Mouse (Mus musculus) stomach, postnatal 0 days (tissue): ENCODE results near the gene Sgms1. TPM values are rescaled to one million over a fixed set of nuclear protein-coding genes. Genes with fewer than 3 reads are reported as not detected.
A peak's percentile ranks its signal among the peaks of the same experiment; 100 is the strongest.

Experiments
- ATAC-seq: fragments of 200-750 bp; cut with Nextera tagmentation; 2 replicates; pipeline ENCODE4 v1.8.0; 2017; ENCODE audit not compliant: low FRiP score, low TSS enrichment
- DNase-seq: peaks from one replicate; pipeline ENCODE4 v3.0.0-alpha.2; 2016; ENCODE audit warnings: low spot score
- H3K27ac ChIP-seq: fragments of 300-500 bp; sonication (generic); replicated peaks from 2 replicates; pipeline ENCODE4 v1.5.1; 2014; ENCODE audit warnings: mild to moderate bottlenecking, control low read depth
- H3K27me3 ChIP-seq: fragments of 300-500 bp; sonication (generic); 2 replicates; pipeline ENCODE4 v1.6.1; 2014; ENCODE audit warnings: low read length; ENCODE audit not compliant: control insufficient read depth, insufficient read depth
- H3K36me3 ChIP-seq: fragments of 300-500 bp; sonication (generic); 2 replicates; pipeline ENCODE4 v1.6.1; 2014; ENCODE audit warnings: low read length, mixed read lengths; ENCODE audit not compliant: control insufficient read depth, insufficient read depth
- H3K4me1 ChIP-seq: fragments of 300-500 bp; sonication (generic); replicated peaks from 2 replicates; pipeline ENCODE4 v1.6.1; 2014; ENCODE audit warnings: antibody characterized with exemption; ENCODE audit not compliant: control insufficient read depth, insufficient read depth
- H3K4me2 ChIP-seq: fragments of 300-500 bp; sonication (generic); replicated peaks from 2 replicates; pipeline ENCODE4 v1.6.1; 2014; ENCODE audit warnings: low read depth, mild to moderate bottlenecking, control low read depth, moderate library complexity
- H3K4me3 ChIP-seq: fragments of 300-500 bp; sonication (generic); 2 replicates; pipeline ENCODE4 v1.5.1; 2014; ENCODE audit warnings: low read depth, low read length, control low read depth
- H3K9ac ChIP-seq: fragments of 300-500 bp; sonication (generic); 2 replicates; pipeline ENCODE4 v1.6.1; 2014; ENCODE audit warnings: mild to moderate bottlenecking, low read length, control low read depth, mixed read lengths
- H3K9me3 ChIP-seq: fragments of 300-500 bp; sonication (generic); 2 replicates; pipeline ENCODE4 v1.6.1; 2016; ENCODE audit warnings: low read length; ENCODE audit not compliant: control insufficient read depth
- CTCF ChIP-seq: IDR thresholded peaks from 2 replicates; pipeline ENCODE4 v1.5.1; 2016; ENCODE audit warnings: antibody characterized with exemption, low read depth, mild to moderate bottlenecking, moderate library complexity
- EP300 ChIP-seq: optimal IDR thresholded peaks from 2 replicates; pipeline ENCODE3; 2016; ENCODE audit warnings: antibody characterized with exemption
- WGBS: fragments of 180-500 bp; shearing (Covaris S2); extraction: QIAGEN DNeasy Blood & Tissue Kit; methylation state at CpG from one replicate; pipeline ENCODE4 v1.1.7; 2014; 5-methylcytosine and 5-hydroxymethylcytosine counted together
- polyA plus RNA-seq: library from polyadenylated mRNA; unstranded; fragments of >200 nt; fragmentation: Nextera tagmentation; extraction: Ambion mirVana; gene quantifications from 2 replicates; pipeline ENCODE4 v1.2.1, GENCODE M21; 2015

Sgms1 gene
- polyA plus RNA-seq, 1 experiment from 2014 or later = 29.3 TPM

- H3K27me3 ChIP-seq = no peaks in the 10 kb centered on the region
- peak overlapping the region; percentile 83 for H3K27ac ChIP-seq
- DNase-seq = peak; percentile 46
- H3K9me3 ChIP-seq = no peaks in the 10 kb centered on the region
- TF ChIP-seq EP300 (no peak), CTCF (no peak)
- 49% methylated on average over 9 of the region's 9 CpGs for WGBS
- ATAC-seq = peak; percentile 82
- H3K9ac ChIP-seq = no peak overlapping the region
- no peaks in the 10 kb centered on the region for H3K36me3 ChIP-seq
- H3K4me3 ChIP-seq = no peak overlapping the region
- H3K4me2 ChIP-seq = peak overlapping the region; percentile 21; the same call in 1 of the 2 replicates
- peaks cover 21% of the 10 kb centered on the region for H3K4me1 ChIP-seq
Measured at GRCm38 (mm10) chr19:32346624-32347341, 42.7 kb downstream of the Sgms1 start.

DNA sequence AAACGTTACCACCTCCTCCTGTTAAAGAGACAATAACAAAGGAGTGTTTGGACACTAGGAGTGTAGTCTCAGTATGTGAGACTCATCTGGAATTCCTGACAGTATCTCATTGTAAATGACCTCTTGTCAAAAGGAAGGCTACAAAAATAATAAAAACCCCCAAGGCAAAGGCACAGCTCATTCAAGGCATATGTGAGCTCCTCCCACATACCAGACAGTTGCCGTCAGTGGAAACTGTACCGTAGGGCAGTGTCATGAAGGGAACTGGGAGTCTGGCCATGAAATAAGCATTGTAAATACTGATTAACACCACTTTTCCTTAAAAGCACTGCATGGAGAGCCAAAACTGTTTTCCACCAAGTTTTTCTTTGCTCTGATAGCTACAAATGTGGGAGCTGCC, 43.3 kb downstream of the Sgms1 start:
- Histone ChIP-seq H3K9ac (no peak overlapping the region), H3K27ac (peak overlapping the region; percentile 83), H3K4me3 (no peak overlapping the region), H3K4me2 (peak overlapping the region; percentile 21; the same call in 1 of the 2 replicates), H3K36me3 (no peaks in the 10 kb centered on the region), H3K4me1 (peaks cover 22% of the 10 kb centered on the region), H3K27me3 (no peaks in the 10 kb centered on the region), H3K9me3 (no peaks in the 10 kb centered on the region)
- TF ChIP-seq CTCF (no peak), EP300 (peak; percentile 62)
- peak; percentile 76 for DNase-seq
- WGBS = 3% methylated on average over 3 of the region's 3 CpGs
- peak; percentile 85 for ATAC-seq

DNA sequence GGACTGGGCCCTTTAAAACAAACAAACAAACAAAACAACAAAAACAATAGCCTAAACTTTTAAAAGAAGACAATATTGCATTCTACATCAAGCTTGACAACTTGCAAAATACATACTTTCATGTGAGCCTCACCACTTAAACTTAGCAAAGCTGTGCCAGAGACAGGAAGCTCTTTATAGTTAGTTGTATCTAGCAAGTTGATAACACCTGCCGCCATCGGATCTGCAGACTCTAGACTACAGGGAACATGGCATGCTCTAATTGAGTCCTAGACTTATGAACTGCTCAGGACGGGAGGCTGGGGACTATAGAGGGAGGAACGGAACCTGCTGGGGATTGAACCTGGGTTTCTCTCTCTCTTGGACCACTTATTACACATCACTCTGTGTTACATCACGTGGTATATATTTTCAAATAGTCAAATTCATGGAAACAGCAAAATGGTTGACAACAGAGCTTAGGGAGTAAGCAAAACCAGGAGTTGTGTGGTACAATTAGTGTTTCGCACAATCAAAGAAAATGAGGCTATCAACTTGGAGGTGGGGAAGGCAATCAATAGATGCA, 44.3 kb downstream of the Sgms1 start:
- ATAC-seq = no peak
- Histone ChIP-seq H3K4me3 (no peak overlapping the region), H3K4me2 (no peak overlapping the region), H3K27me3 (no peaks in the 10 kb centered on the region), H3K9me3 (no peaks in the 10 kb centered on the region), H3K9ac (no peak overlapping the region), H3K27ac (peak overlapping the region; percentile 65; the same call in 1 of the 2 replicates), H3K4me1 (peaks cover 22% of the 10 kb centered on the region), H3K36me3 (no peaks in the 10 kb centered on the region)
- DNase-seq = no peak
- WGBS = 84% methylated on average over 6 of the region's 6 CpGs
- TF ChIP-seq EP300 (no peak), CTCF (no peak)

DNA sequence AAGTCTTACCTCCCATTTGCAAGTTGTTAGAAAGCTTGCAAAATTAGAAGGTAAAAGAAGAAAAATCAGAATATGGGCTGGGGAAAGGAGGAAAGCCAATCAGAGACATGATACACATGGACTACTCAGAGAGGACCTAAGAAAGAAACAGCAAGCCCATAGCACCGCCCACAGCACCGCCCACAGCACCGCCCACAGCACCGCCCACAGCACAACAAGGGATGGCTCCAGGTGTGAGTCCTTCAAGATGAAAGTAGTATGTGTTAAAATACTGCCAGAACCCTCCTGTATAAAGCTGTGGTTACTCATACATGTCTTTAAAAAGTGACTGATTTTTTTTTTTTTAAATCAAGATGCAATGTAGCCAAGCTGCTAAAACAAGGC, 44.8 kb downstream of the Sgms1 start:
- ATAC-seq (peak; percentile 60; the same call in 1 of the 2 replicates), DNase-seq (peak; percentile 64)
- H3K27ac ChIP-seq = no peak overlapping the region; the same call in 1 of the 2 replicates
- peak overlapping the region; percentile 34; the same call in 1 of the 2 replicates for H3K4me2 ChIP-seq
- H3K4me3 ChIP-seq = no peak overlapping the region
- 21% methylated on average over 4 of the region's 4 CpGs for WGBS
- H3K36me3 ChIP-seq = no peaks in the 10 kb centered on the region
- no peak overlapping the region for H3K9ac ChIP-seq
- peaks cover 22% of the 10 kb centered on the region for H3K4me1 ChIP-seq
- no peaks in the 10 kb centered on the region for H3K9me3 ChIP-seq
- no peaks in the 10 kb centered on the region for H3K27me3 ChIP-seq
- TF ChIP-seq EP300 (no peak), CTCF (no peak)

DNA sequence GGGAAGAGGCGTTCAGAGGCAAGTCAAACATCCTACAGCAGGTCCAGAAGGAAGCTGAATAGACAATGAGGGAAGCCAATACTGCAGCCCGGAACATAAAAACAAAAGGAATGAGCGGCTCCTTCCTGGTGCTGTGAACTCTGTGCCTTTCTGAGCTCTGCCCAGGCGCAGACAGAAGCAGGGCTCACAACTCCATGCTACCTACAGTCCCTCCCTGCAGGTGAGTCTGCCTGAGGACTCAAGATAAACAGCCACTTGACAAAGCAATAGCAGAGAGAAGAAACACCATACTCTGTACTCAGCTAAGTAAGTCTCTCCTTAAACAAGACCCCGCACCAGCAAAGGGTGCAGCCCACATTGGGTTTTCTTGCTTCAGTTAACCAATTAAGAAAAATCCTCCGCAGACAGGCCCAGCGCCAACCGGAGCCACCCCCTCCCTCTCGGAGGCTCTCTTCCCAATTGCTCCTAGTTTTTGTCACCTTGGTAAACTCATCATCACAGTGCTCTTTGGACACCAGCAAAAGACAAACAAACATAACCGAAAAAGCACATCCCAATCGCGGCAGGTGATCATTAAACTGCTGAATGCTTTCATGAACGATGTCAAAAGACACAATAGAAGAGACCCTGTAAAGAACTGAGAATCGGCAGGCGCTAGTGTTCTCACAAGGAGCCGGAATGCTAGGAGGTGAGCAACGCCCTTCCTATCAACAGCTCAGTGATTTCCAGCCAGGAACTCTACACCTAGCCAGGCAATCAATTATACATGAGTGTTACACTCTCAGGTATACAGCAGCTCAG, 45.4 kb downstream of the Sgms1 start:
- Histone ChIP-seq H3K36me3 (no peaks in the 10 kb centered on the region), H3K4me2 (peak overlapping the region; percentile 34), H3K9ac (0 out of 2 replicates have a peak overlapping the region, but pooled peaks have one; percentile 5), H3K27me3 (no peaks in the 10 kb centered on the region), H3K9me3 (no peaks in the 10 kb centered on the region), H3K4me3 (peak overlapping the region; percentile 5; the same call in 1 of the 2 replicates), H3K27ac (peak overlapping the region; percentile 76), H3K4me1 (peaks cover 22% of the 10 kb centered on the region)
- no peak for TF ChIP-seq EP300
- no peak for TF ChIP-seq CTCF
- DNase-seq (peak; percentile 44), ATAC-seq (peak; percentile 60)
- WGBS = 26% methylated on average over 17 of the region's 17 CpGs

GRCm38 (mm10) chr19:32342436-32342835, 47.1 kb downstream of the Sgms1 start:
- H3K4me2 ChIP-seq = no peak overlapping the region
- no peak for ATAC-seq
- no peak for DNase-seq
- no peak for TF ChIP-seq CTCF
- H3K27me3 ChIP-seq = no peaks in the 10 kb centered on the region
- 76% methylated on average over 5 of the region's 5 CpGs for WGBS
- H3K4me1 ChIP-seq = peaks cover 22% of the 10 kb centered on the region
- no peak overlapping the region for H3K27ac ChIP-seq
- no peaks in the 10 kb centered on the region for H3K36me3 ChIP-seq
- no peak overlapping the region for H3K9ac ChIP-seq
- no peak overlapping the region for H3K4me3 ChIP-seq
- H3K9me3 ChIP-seq = no peaks in the 10 kb centered on the region
